8 mouse cellular contexts compared by ENCODE assay signal in genomic region chr5:116023251-116023661, GRCm38 (mm10). TPM values are rescaled to one million over a fixed set of nuclear protein-coding genes. Genes with fewer than 3 reads are reported as not detected.
DNase-seq lines count a peak whose midpoint lies in the region; ATAC-seq and TF ChIP-seq lines count a peak whose summit lies in the region.

No protein-coding gene starts in this region.

- no peak for ATAC-seq in heart, embryonic 13.5 days (ENCODE audit: extremely low read depth, insufficient number of reproducible peaks, low FRiP score, low TSS enrichment)
- ATAC-seq in forebrain, postnatal 0 days = no peak
- ATAC-seq in megakaryocyte, adult 5-6 weeks (ENCODE audit: poor library complexity, severe bottlenecking) = 0 out of 2 replicates have a peak, but pooled peaks have one; percentile 5

- H3K4me1 ChIP-seq in heart, embryonic 13.5 days = peaks cover 53% of the 10 kb centered on the region
- H3K4me1 ChIP-seq in forebrain, postnatal 0 days (ENCODE audit: insufficient read depth) = peaks cover 7% of the 10 kb centered on the region; the same call in 1 of the 2 replicates

- H3K27ac ChIP-seq in heart, embryonic 13.5 days (replicated peaks) = peak overlapping the region; percentile 86
- no peak overlapping the region for H3K27ac ChIP-seq in forebrain, postnatal 0 days (ENCODE audit: low read depth, low read length)

- TF ChIP-seq CTCF in forebrain, postnatal 0 days (IDR thresholded peaks at IDR 0.05; ENCODE audit: low read depth) = no peak

- 23% methylated on average over 8 of the region's 8 CpGs for WGBS in heart, embryonic 13.5 days
- 4% methylated on average over 8 of the region's 8 CpGs for WGBS in forebrain, postnatal 0 days

- peaks cover 43% of the 10 kb centered on the region for H3K36me3 ChIP-seq in heart, embryonic 13.5 days
- H3K36me3 ChIP-seq in forebrain, postnatal 0 days (ENCODE audit: insufficient read depth) = peaks cover 40% of the 10 kb centered on the region

- no peaks in the 10 kb centered on the region for H3K9me3 ChIP-seq in heart, embryonic 13.5 days
- no peaks in the 10 kb centered on the region for H3K9me3 ChIP-seq in forebrain, postnatal 0 days (ENCODE audit: low read length)

- H3K4me3 ChIP-seq in heart, embryonic 13.5 days = peak overlapping the region; percentile 95
- H3K4me3 ChIP-seq in forebrain, postnatal 0 days (ENCODE audit: low read depth, low read length) = peak overlapping the region; percentile 82

- no peaks in the 10 kb centered on the region for H3K27me3 ChIP-seq in heart, embryonic 13.5 days (replicated peaks)
- H3K27me3 ChIP-seq in forebrain, postnatal 0 days (ENCODE audit: insufficient read depth, low read length) = no peaks in the 10 kb centered on the region

- DNase-seq in heart, adult 11 months = no peak
- peak; percentile 92 for DNase-seq in Muller cell, postnatal 12 days (ENCODE audit: inconsistent ontology term)
- DNase-seq in forebrain, postnatal 0 days = peak; percentile 37
- DNase-seq in kidney, postnatal 36 days = peak; percentile 70 to 79
- DNase-seq in thymus, postnatal 25 days = no peak
- no peak for DNase-seq in thymus, postnatal 36 days

- peak overlapping the region; percentile 92 for H3K9ac ChIP-seq in heart, embryonic 13.5 days
- H3K9ac ChIP-seq in forebrain, postnatal 0 days = peak overlapping the region; percentile 70; the same call in 1 of the 2 replicates

- peak overlapping the region; percentile 96 for H3K4me2 ChIP-seq in heart, embryonic 13.5 days
- peak overlapping the region; percentile 93 for H3K4me2 ChIP-seq in forebrain, postnatal 0 days (ENCODE audit: low read depth)

RNA-seq across cellular contexts. Expression of gene Prkab1, which starts 1.1 kb away (rescaled TPM):
- 43.1 and 43.9 TPM in 2 replicates for polyA plus RNA-seq in heart, embryonic 13.5 days (2015; fragmentation: Nextera tagmentation; extraction: Ambion mirVana)
- 37.7 and 55.6 TPM in 2 replicates for total RNA-seq in forebrain, postnatal 0 days (2014; rRNA removed)
- 42.2 and 47.2 TPM in 2 replicates for polyA plus RNA-seq in forebrain, postnatal 0 days (2015; fragmentation: Nextera tagmentation; extraction: Ambion mirVana)
- 56.7 and 62.7 TPM in 2 replicates for total RNA-seq in megakaryocyte, adult 5-6 weeks (2015)
- total RNA-seq in megakaryocyte, adult 5-6 weeks (2017) = 27.1 and 29.2 TPM in 2 replicates

RNA-seq across cellular contexts. Expression of gene Tmem233, which starts 59.8 kb away (rescaled TPM):
- 0.05 TPM in 1 of 2 replicates, not detected in the other for polyA plus RNA-seq in heart, embryonic 13.5 days (2015; fragmentation: Nextera tagmentation; extraction: Ambion mirVana)
- total RNA-seq in forebrain, postnatal 0 days (2014; rRNA removed) = not detected in 2 replicates
- polyA plus RNA-seq in forebrain, postnatal 0 days (2015; fragmentation: Nextera tagmentation; extraction: Ambion mirVana) = not detected in 2 replicates
- not detected in 2 replicates for total RNA-seq in megakaryocyte, adult 5-6 weeks (2015)
- not detected in 2 replicates for total RNA-seq in megakaryocyte, adult 5-6 weeks (2017)

Comparison
In these comparisons a context has a peak if more than half of its experiments do, and no peak if none do; other contexts are left out.
1. DNase-seq: peak in Muller cell, postnatal 12 days (single experiment), forebrain, postnatal 0 days (single experiment) and kidney, postnatal 36 days (2 of 2); none in heart, adult 11 months (single experiment), thymus, postnatal 25 days (single experiment) and thymus, postnatal 36 days (0 of 2).